Mouse (Mus musculus) lung, postnatal 0 days (tissue): ENCODE measurements around the gene Lancl3. TPM values are rescaled to one million over a fixed set of nuclear protein-coding genes. Genes with fewer than 3 reads are reported as not detected.
A peak's percentile ranks its signal among the peaks of the same experiment; 100 is the strongest.

ENCODE experiments used
- ATAC-seq: fragments of 200-750 bp; cut with Nextera tagmentation; 2 replicates; pipeline ENCODE4 v1.8.0; 2017; ENCODE audit warnings: moderate library complexity
- DNase-seq: peaks from one replicate; pipeline ENCODE4 v3.0.0-alpha.2; 2016; ENCODE audit warnings: low spot score
- H3K27ac ChIP-seq: fragments of 300-500 bp; sonication (generic); 2 replicates; pipeline ENCODE4 v1.5.1; 2014; ENCODE audit warnings: antibody characterized with exemption, mild to moderate bottlenecking, low read length, mixed read lengths
- H3K27me3 ChIP-seq: fragments of 300-500 bp; sonication (generic); replicated peaks from 2 replicates; pipeline ENCODE4 v1.6.1; 2014; ENCODE audit warnings: low read length, mixed read lengths; ENCODE audit not compliant: insufficient read depth
- H3K36me3 ChIP-seq: fragments of 300-500 bp; sonication (generic); 2 replicates; pipeline ENCODE4 v1.6.1; 2014; ENCODE audit warnings: low read length, mixed read lengths; ENCODE audit not compliant: insufficient read depth
- H3K4me1 ChIP-seq: fragments of 300-500 bp; sonication (generic); 2 replicates; pipeline ENCODE4 v1.6.1; 2014; ENCODE audit warnings: antibody characterized with exemption, low read depth, low read length, mixed read lengths; ENCODE audit not compliant: insufficient read depth
- H3K4me2 ChIP-seq: fragments of 300-500 bp; sonication (generic); replicated peaks from 2 replicates; pipeline ENCODE4 v1.6.1; 2014; ENCODE audit warnings: low read depth, mild to moderate bottlenecking, low read length, moderate library complexity, mixed read lengths
- H3K4me3 ChIP-seq: fragments of 300-500 bp; sonication (generic); 2 replicates; pipeline ENCODE4 v1.5.1; 2014; ENCODE audit warnings: low read depth, low read length
- H3K9ac ChIP-seq: fragments of 300-500 bp; sonication (generic); replicated peaks from 2 replicates; pipeline ENCODE4 v1.6.1; 2014; ENCODE audit warnings: low read depth, mild to moderate bottlenecking
- H3K9me3 ChIP-seq: fragments of 300-500 bp; sonication (generic); 2 replicates; pipeline ENCODE4 v1.6.1; 2016; ENCODE audit warnings: low read length, mixed read lengths
- CTCF ChIP-seq: IDR thresholded peaks from 2 replicates; pipeline ENCODE4 v1.5.1; 2016; ENCODE audit warnings: antibody characterized with exemption, mild to moderate bottlenecking
- EP300 ChIP-seq: IDR thresholded peaks from 2 replicates; pipeline ENCODE4 v1.6.1; 2016; ENCODE audit warnings: antibody characterized with exemption, mild to moderate bottlenecking, control low read depth
- WGBS: fragments of 180-500 bp; shearing (Covaris S2); extraction: QIAGEN DNeasy Blood & Tissue Kit; methylation state at CpG from one replicate; pipeline ENCODE4 v1.1.7; 2014; 5-methylcytosine and 5-hydroxymethylcytosine counted together
- polyA plus RNA-seq: library from polyadenylated mRNA; unstranded; fragments of >200 nt; fragmentation: Nextera tagmentation; extraction: Ambion mirVana; gene quantifications from 2 replicates; pipeline ENCODE4 v1.2.1, GENCODE M21; 2015

Lancl3 gene
- polyA plus RNA-seq, 1 experiment from 2014 or later, result 0.54 TPM

GRCm38 (mm10) chrX:9254901-9255300, 55.2 kb downstream of the Lancl3 start:
- Histone ChIP-seq H3K9me3 (no peaks in the 10 kb centered on the region), H3K36me3 (no peaks in the 10 kb centered on the region), H3K4me3 (no peak overlapping the region), H3K4me1 (no peaks in the 10 kb centered on the region), H3K4me2 (no peak overlapping the region), H3K9ac (no peak overlapping the region), H3K27ac (no peak overlapping the region), H3K27me3 (no peaks in the 10 kb centered on the region)
- TF ChIP-seq CTCF (no peak), EP300 (no peak)
- no peak for DNase-seq
- ATAC-seq, result no peak
- WGBS, result 86% methylated on average over 3 of the region's 3 CpGs

GRCm38 (mm10) chrX:9256766-9257165, 57.1 kb downstream of the Lancl3 start, which contains the start of gene Gm14862:
Gene Gm14862, minus strand, starts transcription at chrX:9256899.
- Histone ChIP-seq H3K27me3 (no peaks in the 10 kb centered on the region), H3K4me2 (no peak within 1 kb of the TSS)
- 66% methylated on average over 5 of the region's 5 CpGs for WGBS

GRCm38 (mm10) chrX:9257831-9258230, 58.1 kb downstream of the Lancl3 start:
- H3K27me3 ChIP-seq, result no peaks in the 10 kb centered on the region
- no peaks in the 10 kb centered on the region for H3K4me1 ChIP-seq
- WGBS, result 67% methylated on average over 7 of the region's 7 CpGs
- no peak overlapping the region for H3K4me2 ChIP-seq
- H3K9me3 ChIP-seq, result no peaks in the 10 kb centered on the region
- H3K27ac ChIP-seq, result no peak overlapping the region
- H3K4me3 ChIP-seq, result no peak overlapping the region
- TF ChIP-seq CTCF (no peak), EP300 (no peak)
- no peaks in the 10 kb centered on the region for H3K36me3 ChIP-seq
- DNase-seq (no peak), ATAC-seq (no peak)
- H3K9ac ChIP-seq, result no peak overlapping the region

More at GRCm38 (mm10) chrX:9256766-9257165, 57.1 kb downstream of the Lancl3 start, which contains the start of gene Gm14862:
- H3K4me1 ChIP-seq, result no peaks in the 10 kb centered on the region
- H3K36me3 ChIP-seq, result no peaks in the 10 kb centered on the region
- H3K9me3 ChIP-seq, result no peaks in the 10 kb centered on the region
- H3K27ac ChIP-seq, result no peak within 1 kb of the TSS
- DNase-seq, result no peak
- no peak within 1 kb of the TSS for H3K9ac ChIP-seq
- no peak for ATAC-seq
- TF ChIP-seq EP300 (no peak), CTCF (no peak)
- H3K4me3 ChIP-seq, result no peak within 1 kb of the TSS

- DNase-seq (no peak), ATAC-seq (no peak)
- 56% methylated on average over 1 of the region's 1 CpGs for WGBS
- TF ChIP-seq CTCF, result no peak
- TF ChIP-seq EP300, result no peak
- no peaks in the 10 kb centered on the region for H3K9me3 ChIP-seq
- no peak overlapping the region for H3K27ac ChIP-seq
- no peak overlapping the region for H3K9ac ChIP-seq
- no peaks in the 10 kb centered on the region for H3K36me3 ChIP-seq
- H3K4me1 ChIP-seq, result no peaks in the 10 kb centered on the region
- H3K4me3 ChIP-seq, result no peak overlapping the region
- no peak overlapping the region for H3K4me2 ChIP-seq
- no peaks in the 10 kb centered on the region for H3K27me3 ChIP-seq
Measured at GRCm38 (mm10) chrX:9259267-9259666, 59.6 kb downstream of the Lancl3 start.

- no peak for DNase-seq
- Histone ChIP-seq H3K27me3 (no peaks in the 10 kb centered on the region), H3K4me3 (no peak overlapping the region), H3K9me3 (no peaks in the 10 kb centered on the region), H3K9ac (no peak overlapping the region), H3K4me2 (no peak overlapping the region), H3K36me3 (no peaks in the 10 kb centered on the region), H3K27ac (no peak overlapping the region), H3K4me1 (no peaks in the 10 kb centered on the region)
- 60% methylated on average over 3 of the region's 3 CpGs for WGBS
- TF ChIP-seq EP300, result no peak
- no peak for TF ChIP-seq CTCF
- ATAC-seq, result no peak
Measured at GRCm38 (mm10) chrX:9271112-9271511, 71.4 kb downstream of the Lancl3 start.

- Histone ChIP-seq H3K27ac (0 out of 2 replicates have a peak overlapping the region, but pooled peaks have one; percentile 20), H3K9me3 (no peaks in the 10 kb centered on the region), H3K4me3 (peak overlapping the region; percentile 55), H3K4me1 (no peaks in the 10 kb centered on the region), H3K4me2 (peak overlapping the region; percentile 52), H3K27me3 (no peaks in the 10 kb centered on the region), H3K36me3 (no peaks in the 10 kb centered on the region), H3K9ac (no peak overlapping the region)
- 11% methylated on average over 8 of the region's 8 CpGs for WGBS
- no peak for TF ChIP-seq CTCF
- TF ChIP-seq EP300, result no peak
- ATAC-seq, result no peak
- DNase-seq, result no peak
Measured at GRCm38 (mm10) chrX:9271947-9272459, 72.3 kb downstream of the Lancl3 start.
